Mouse (Mus musculus): ENCODE measurements around the gene Rbfox3. TPM values are rescaled to one million over a fixed set of nuclear protein-coding genes. Genes with fewer than 3 reads are reported as not detected.

Rbfox3 gene
- polyA plus RNA-seq, 1 experiment = 0.19 TPM

DNA sequence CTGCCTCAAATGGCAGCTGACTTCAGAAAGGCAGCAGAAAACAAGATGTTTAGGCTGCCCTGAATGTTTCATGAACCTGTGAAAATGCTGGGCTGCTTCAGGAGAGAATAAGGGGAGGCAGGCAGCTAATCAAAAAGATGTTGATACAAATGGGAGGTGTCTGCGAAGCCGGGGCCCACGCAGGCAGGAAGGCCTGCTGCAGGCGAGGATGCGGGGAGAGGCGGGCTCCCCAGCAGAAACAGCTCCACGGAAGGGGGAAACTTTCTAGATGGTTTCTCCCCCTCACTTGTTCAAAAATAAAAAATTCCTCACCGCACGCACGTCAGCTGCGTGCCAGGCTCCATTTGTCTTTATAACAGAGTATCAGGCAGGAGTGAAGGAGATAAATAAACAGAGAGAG, 5.7 kb downstream of the Rbfox3 start:
- TF ChIP-seq CTCF (IDR thresholded peaks at IDR 0.05; ENCODE audit: extremely low read depth, insufficient read length, insufficient replicate concordance, low read depth, low read length) = no peak
- TF ChIP-seq POLR2A (IDR thresholded peaks at IDR 0.05; ENCODE audit: low read depth, low read length) = no peak
- Histone ChIP-seq H3K27me3 (ENCODE audit: control insufficient read depth, insufficient read depth, low read length) (peaks cover 41% of the 10 kb centered on the region), H3K4me1 (ENCODE audit: control insufficient read depth, insufficient read depth, insufficient read length, low read length) (no peaks in the 10 kb centered on the region), H3K36me3 (ENCODE audit: control insufficient read depth, insufficient read depth, low read length) (no peaks in the 10 kb centered on the region), H3K27ac (ENCODE audit: insufficient read depth, low read depth, low read length) (no peak overlapping the region), H3K4me3 (ENCODE audit: low read depth, low read length) (no peak overlapping the region)
- 54% methylated on average over 11 of the region's 11 CpGs for WGBS

DNA sequence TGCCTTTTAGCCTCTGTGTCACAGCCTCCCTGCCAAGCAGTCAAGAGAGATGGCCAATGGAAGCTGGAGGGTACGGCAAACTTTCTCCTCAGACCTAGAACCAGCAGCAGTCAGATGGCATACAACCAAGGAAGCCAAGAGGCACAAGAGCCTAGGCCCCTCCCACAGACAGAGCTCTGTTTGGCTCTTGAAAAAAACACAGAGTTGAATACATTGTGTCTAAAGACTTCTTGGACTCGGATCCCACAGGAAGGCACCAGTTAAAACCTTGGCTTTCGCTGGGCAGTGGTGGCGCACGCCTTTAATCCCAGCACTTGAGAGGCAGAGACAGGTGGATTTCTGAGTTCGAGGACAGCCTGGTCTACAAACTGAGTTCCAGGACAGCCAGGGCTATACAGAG, 7.1 kb downstream of the Rbfox3 start:
- TF ChIP-seq POLR2A (IDR thresholded peaks at IDR 0.05; ENCODE audit: low read depth, low read length) (no peak), CTCF (IDR thresholded peaks at IDR 0.05; ENCODE audit: extremely low read depth, insufficient read length, insufficient replicate concordance, low read depth, low read length) (no peak)
- Histone ChIP-seq H3K27me3 (ENCODE audit: control insufficient read depth, insufficient read depth, low read length) (peaks cover 29% of the 10 kb centered on the region), H3K36me3 (ENCODE audit: control insufficient read depth, insufficient read depth, low read length) (no peaks in the 10 kb centered on the region), H3K4me3 (ENCODE audit: low read depth, low read length) (no peak overlapping the region), H3K4me1 (ENCODE audit: control insufficient read depth, insufficient read depth, insufficient read length, low read length) (no peaks in the 10 kb centered on the region), H3K27ac (ENCODE audit: insufficient read depth, low read depth, low read length) (no peak overlapping the region)
- 88% methylated on average over 6 of the region's 6 CpGs for WGBS

DNA sequence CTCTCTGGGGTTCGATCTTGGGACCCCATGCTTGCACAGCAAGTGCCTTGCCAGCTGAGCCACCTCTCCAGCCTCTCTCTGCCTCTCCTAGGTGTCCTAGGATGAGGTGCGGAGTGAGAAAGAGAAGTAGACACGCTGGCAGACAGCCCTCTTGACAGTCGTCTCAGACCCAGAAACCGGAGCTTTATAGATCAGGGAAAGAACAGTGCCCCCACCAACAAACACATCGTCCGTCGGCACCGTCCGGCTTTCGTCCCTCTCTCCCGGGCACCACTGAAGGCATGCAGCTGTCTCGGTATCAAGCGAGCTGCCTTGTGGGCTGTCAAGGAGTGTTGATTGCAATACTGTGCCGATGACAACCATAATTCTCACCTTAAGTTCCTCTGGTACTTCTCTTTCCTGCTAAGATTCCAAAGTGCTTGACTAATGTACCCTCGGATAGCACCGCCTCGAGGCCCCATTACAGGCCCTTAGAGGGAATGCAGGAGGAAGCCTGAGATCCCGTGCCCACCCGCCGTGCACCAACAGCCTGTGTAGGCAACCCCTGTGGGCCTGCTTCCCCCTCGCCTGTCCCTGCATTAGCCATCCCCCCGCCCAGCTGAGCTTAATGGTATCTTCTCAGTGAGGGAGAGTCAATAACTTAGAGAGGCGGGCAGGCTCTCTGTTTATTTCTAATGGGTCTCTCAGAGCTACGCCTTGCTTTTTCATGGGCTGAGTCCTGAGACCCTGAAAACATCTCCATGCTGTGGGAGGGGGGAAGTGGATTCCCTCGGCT, 11.4 kb downstream of the Rbfox3 start:
- Histone ChIP-seq H3K4me3 (ENCODE audit: low read depth, low read length) (no peak overlapping the region), H3K4me1 (ENCODE audit: control insufficient read depth, insufficient read depth, insufficient read length, low read length) (no peaks in the 10 kb centered on the region), H3K36me3 (ENCODE audit: control insufficient read depth, insufficient read depth, low read length) (no peaks in the 10 kb centered on the region), H3K27me3 (ENCODE audit: control insufficient read depth, insufficient read depth, low read length) (no peaks in the 10 kb centered on the region), H3K27ac (ENCODE audit: insufficient read depth, low read depth, low read length) (no peak overlapping the region)
- TF ChIP-seq CTCF (IDR thresholded peaks at IDR 0.05; ENCODE audit: extremely low read depth, insufficient read length, insufficient replicate concordance, low read depth, low read length) (no peak), POLR2A (IDR thresholded peaks at IDR 0.05; ENCODE audit: low read depth, low read length) (no peak)
- 67% methylated on average over 26 of the region's 26 CpGs for WGBS

DNA sequence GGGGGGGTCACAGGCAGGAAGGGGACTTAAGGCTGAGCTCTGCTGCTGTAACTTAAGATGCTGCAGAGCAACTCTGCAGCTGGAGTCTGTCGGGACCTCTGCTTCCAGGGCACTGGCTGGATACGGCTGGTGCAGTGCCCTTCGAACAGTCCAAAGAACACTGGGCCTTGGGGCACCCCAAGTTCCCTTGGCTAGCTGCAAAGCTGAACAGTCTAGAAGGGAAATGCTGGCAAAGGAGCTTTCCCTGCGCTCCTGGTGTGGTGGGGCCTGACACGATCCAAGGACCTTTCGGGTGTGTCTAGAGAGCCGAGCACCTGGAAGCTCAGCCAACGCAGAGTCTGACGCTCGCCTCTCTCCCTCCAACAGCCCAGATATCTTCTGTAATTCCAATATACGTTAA, 12.8 kb downstream of the Rbfox3 start:
- TF ChIP-seq POLR2A (IDR thresholded peaks at IDR 0.05; ENCODE audit: low read depth, low read length) = no peak
- TF ChIP-seq CTCF (IDR thresholded peaks at IDR 0.05; ENCODE audit: extremely low read depth, insufficient read length, insufficient replicate concordance, low read depth, low read length) = no peak
- Histone ChIP-seq H3K4me3 (ENCODE audit: low read depth, low read length) (no peak overlapping the region), H3K4me1 (ENCODE audit: control insufficient read depth, insufficient read depth, insufficient read length, low read length) (no peaks in the 10 kb centered on the region), H3K27ac (ENCODE audit: insufficient read depth, low read depth, low read length) (no peak overlapping the region), H3K36me3 (ENCODE audit: control insufficient read depth, insufficient read depth, low read length) (no peaks in the 10 kb centered on the region), H3K27me3 (ENCODE audit: control insufficient read depth, insufficient read depth, low read length) (no peaks in the 10 kb centered on the region)
- WGBS = 29% methylated on average over 11 of the region's 11 CpGs

DNA sequence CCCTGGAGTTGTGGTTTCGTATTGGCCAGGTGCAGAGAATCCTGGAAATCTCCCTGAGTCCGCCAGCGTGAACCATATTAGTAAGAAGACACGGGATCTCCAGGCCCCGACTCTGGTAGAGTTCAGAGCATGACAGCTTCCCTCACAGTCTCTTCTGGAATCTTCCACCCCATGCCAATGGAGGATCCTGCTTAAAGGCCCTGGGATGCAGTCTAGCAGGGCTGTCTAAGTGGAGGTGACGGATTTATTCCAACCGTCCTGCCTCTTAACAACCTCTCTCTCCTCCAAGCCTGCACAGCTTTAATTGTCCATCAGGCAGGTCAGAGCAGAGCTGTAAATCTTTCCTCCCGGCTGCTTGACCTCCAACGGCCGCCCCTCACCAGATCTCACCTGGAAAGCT, 13.2 kb downstream of the Rbfox3 start:
- no peak overlapping the region for H3K4me3 ChIP-seq (ENCODE audit: low read depth, low read length)
- no peaks in the 10 kb centered on the region for H3K27me3 ChIP-seq (ENCODE audit: control insufficient read depth, insufficient read depth, low read length)
- WGBS = 66% methylated on average over 10 of the region's 10 CpGs
- H3K27ac ChIP-seq (ENCODE audit: insufficient read depth, low read depth, low read length) = no peak overlapping the region
- no peaks in the 10 kb centered on the region for H3K4me1 ChIP-seq (ENCODE audit: control insufficient read depth, insufficient read depth, insufficient read length, low read length)
- H3K36me3 ChIP-seq (ENCODE audit: control insufficient read depth, insufficient read depth, low read length) = no peaks in the 10 kb centered on the region
- TF ChIP-seq CTCF (IDR thresholded peaks at IDR 0.05; ENCODE audit: extremely low read depth, insufficient read length, insufficient replicate concordance, low read depth, low read length) = no peak

DNA sequence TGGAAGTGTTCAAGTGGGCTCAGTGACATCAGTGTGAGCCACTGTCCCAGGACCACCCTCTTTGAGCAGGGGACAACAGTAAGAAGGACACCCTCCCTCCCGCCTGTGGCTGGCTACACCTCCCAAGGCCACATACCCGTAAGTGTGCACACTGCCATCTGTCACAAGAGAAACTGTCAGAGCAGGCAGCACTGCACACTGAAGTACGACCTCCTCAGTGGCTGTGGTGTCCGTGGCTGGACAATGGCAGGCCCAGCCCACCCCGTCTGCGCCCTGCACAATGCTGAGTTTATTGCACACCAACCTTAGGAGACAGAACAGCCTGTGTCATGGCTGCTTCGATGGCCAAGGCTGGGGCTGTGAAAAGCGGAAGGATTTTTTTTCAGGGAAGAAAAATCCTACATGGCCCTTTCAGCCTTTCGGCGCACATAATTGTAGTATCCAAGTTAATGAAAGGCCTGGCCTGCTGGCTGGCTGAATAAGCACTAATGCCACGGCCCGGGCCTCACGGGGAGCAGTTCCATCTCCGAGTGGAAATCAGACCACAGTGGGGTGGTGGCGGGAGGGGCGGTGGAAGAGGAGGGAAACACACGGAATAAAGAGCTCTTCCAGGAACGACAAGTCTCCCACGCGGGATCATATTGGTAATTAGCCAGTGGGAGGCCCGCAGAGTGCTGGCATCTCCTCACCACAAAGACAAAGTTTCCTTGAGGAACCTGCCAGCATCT, 14.1 kb downstream of the Rbfox3 start:
- no peaks in the 10 kb centered on the region for H3K4me1 ChIP-seq (ENCODE audit: control insufficient read depth, insufficient read depth, insufficient read length, low read length)
- H3K36me3 ChIP-seq (ENCODE audit: control insufficient read depth, insufficient read depth, low read length) = no peaks in the 10 kb centered on the region
- H3K27ac ChIP-seq (ENCODE audit: insufficient read depth, low read depth, low read length) = no peak overlapping the region
- no peaks in the 10 kb centered on the region for H3K27me3 ChIP-seq (ENCODE audit: control insufficient read depth, insufficient read depth, low read length)
- H3K4me3 ChIP-seq (ENCODE audit: low read depth, low read length) = no peak overlapping the region
- 85% methylated on average over 21 of the region's 21 CpGs for WGBS
- no peak for TF ChIP-seq POLR2A (IDR thresholded peaks at IDR 0.05; ENCODE audit: low read depth, low read length)
- TF ChIP-seq CTCF (IDR thresholded peaks at IDR 0.05; ENCODE audit: extremely low read depth, insufficient read length, insufficient replicate concordance, low read depth, low read length) = no peak

DNA sequence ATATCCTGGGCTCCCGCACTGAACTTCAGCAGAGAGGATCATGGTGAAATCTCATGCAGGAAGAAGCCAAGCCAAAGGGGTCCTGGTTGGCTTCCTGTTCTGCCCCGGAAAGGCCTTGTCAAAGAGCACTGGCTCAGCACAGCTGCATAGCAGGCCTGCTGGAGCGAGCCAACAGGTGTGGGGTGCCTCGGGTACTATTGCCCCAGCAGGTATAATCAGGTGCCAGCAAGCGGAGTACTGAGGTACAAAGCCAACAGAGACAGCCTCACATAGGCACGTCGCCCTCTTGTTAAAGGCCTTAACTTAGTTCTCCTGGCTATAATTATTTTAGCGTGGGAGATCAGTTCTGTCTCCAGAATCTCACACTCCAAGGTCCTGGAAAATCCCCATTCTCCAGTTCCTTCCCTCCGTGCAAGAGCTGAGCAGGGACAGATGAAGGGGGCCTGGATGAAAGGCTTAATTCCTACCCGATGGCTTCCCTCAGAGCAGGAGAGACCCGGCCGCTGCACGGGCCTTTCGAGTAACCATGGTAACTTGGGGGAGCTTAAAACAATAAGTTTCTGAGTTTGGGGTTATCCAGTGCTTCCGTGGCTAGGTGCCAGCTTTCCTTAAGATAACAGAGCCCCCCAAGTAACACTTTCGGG, 15.2 kb downstream of the Rbfox3 start:
- Histone ChIP-seq H3K4me3 (ENCODE audit: low read depth, low read length) (no peak overlapping the region), H3K27ac (ENCODE audit: insufficient read depth, low read depth, low read length) (no peak overlapping the region)
- WGBS = 73% methylated on average over 16 of the region's 16 CpGs

More for the DNA sequence above, 15.2 kb downstream of the Rbfox3 start:
- Histone ChIP-seq H3K4me1 (ENCODE audit: control insufficient read depth, insufficient read depth, insufficient read length, low read length) (no peaks in the 10 kb centered on the region), H3K27me3 (ENCODE audit: control insufficient read depth, insufficient read depth, low read length) (no peaks in the 10 kb centered on the region), H3K36me3 (ENCODE audit: control insufficient read depth, insufficient read depth, low read length) (no peaks in the 10 kb centered on the region)
- TF ChIP-seq POLR2A (IDR thresholded peaks at IDR 0.05; ENCODE audit: low read depth, low read length) = no peak
- TF ChIP-seq CTCF (IDR thresholded peaks at IDR 0.05; ENCODE audit: extremely low read depth, insufficient read length, insufficient replicate concordance, low read depth, low read length) = no peak

Data from small intestine, adult 2 months (tissue).